ENCODE assay signal across 11 mouse cellular contexts in genomic region chr4:141311506-141311905, GRCm38 (mm10). TPM values are rescaled to one million over a fixed set of nuclear protein-coding genes. Genes with fewer than 3 reads are reported as not detected.
DNase-seq lines count a peak whose midpoint lies in the region; ATAC-seq and TF ChIP-seq lines count a peak whose summit lies in the region.
"Had no signal": no experiment of that assay in that cellular context is flagged by ENCODE, and none has a peak within 500 bp of the region (broad histone marks: within the 10 kb centered on the region; RNA-seq: fewer than 3 reads in every experiment).

No protein-coding gene starts in this region.

- H3K27me3 ChIP-seq in embryonic facial prominence, embryonic 10.5 days (replicated peaks; ENCODE audit: low read depth, poor library complexity, severe bottlenecking): peaks cover 9% of the 10 kb centered on the region
- no peaks in the 10 kb centered on the region for H3K27me3 ChIP-seq in intestine, postnatal 0 days (replicated peaks; ENCODE audit: control insufficient read depth, insufficient read depth, low read length)
- H3K27me3 ChIP-seq in midbrain, embryonic 14.5 days (ENCODE audit: control insufficient read depth, insufficient read depth, low read length): no peaks in the 10 kb centered on the region

- peaks cover 17% of the 10 kb centered on the region for H3K36me3 ChIP-seq in embryonic facial prominence, embryonic 10.5 days (replicated peaks)
- peaks cover 16% of the 10 kb centered on the region; the same call in 1 of the 2 replicates for H3K36me3 ChIP-seq in intestine, postnatal 0 days (ENCODE audit: control insufficient read depth, insufficient read depth)
- no peaks in the 10 kb centered on the region for H3K36me3 ChIP-seq in midbrain, embryonic 14.5 days (ENCODE audit: control insufficient read depth, insufficient read depth, low read length)
- H3K36me3 ChIP-seq: G1E; liver, embryonic 15.5 days had no signal

- intact Hi-C loops in left cerebral cortex, postnatal 14 days (cut with DNase I): no loop called here

- H3K4me3 ChIP-seq in embryonic facial prominence, embryonic 10.5 days: no peak overlapping the region
- H3K4me3 ChIP-seq in intestine, postnatal 0 days (ENCODE audit: low read depth, low read length): no peak overlapping the region
- no peak overlapping the region for H3K4me3 ChIP-seq in midbrain, embryonic 14.5 days (replicated peaks; ENCODE audit: low read depth, low read length)
- H3K4me3 ChIP-seq: liver, embryonic 15.5 days had no signal

- H3K4me1 ChIP-seq in embryonic facial prominence, embryonic 10.5 days: peaks cover 76% of the 10 kb centered on the region
- peaks cover 31% of the 10 kb centered on the region for H3K4me1 ChIP-seq in intestine, postnatal 0 days (replicated peaks; ENCODE audit: control insufficient read depth, insufficient read depth, low read length)
- H3K4me1 ChIP-seq in midbrain, embryonic 14.5 days (ENCODE audit: control insufficient read depth, insufficient read depth, low read length): peaks cover 42% of the 10 kb centered on the region

- peak overlapping the region; percentile 79; the same call in 1 of the 2 replicates for H3K27ac ChIP-seq in embryonic facial prominence, embryonic 10.5 days (replicated peaks)
- H3K27ac ChIP-seq in intestine, postnatal 0 days (ENCODE audit: low read depth, low read length): peak overlapping the region; percentile 91
- H3K27ac ChIP-seq in midbrain, embryonic 14.5 days (replicated peaks; ENCODE audit: low read depth, low read length): peak overlapping the region; percentile 41; the same call in 1 of the 2 replicates
- H3K27ac ChIP-seq: liver, embryonic 15.5 days had no signal

- H3K9ac ChIP-seq in intestine, postnatal 0 days (ENCODE audit: low read depth, low read length): peak overlapping the region; percentile 26; the same call in 1 of the 2 replicates
- no peak overlapping the region for H3K9ac ChIP-seq in midbrain, embryonic 14.5 days (replicated peaks; ENCODE audit: low read length)
- H3K9ac ChIP-seq: liver, embryonic 15.5 days had no signal

- no peak for TF ChIP-seq CTCF in intestine, postnatal 0 days (IDR thresholded peaks at IDR 0.05; ENCODE audit: low read depth)

- peak overlapping the region; percentile 24; the same call in 1 of the 2 replicates for H3K4me2 ChIP-seq in intestine, postnatal 0 days (replicated peaks; ENCODE audit: low read depth)
- no peak overlapping the region for H3K4me2 ChIP-seq in midbrain, embryonic 14.5 days (ENCODE audit: low read length)
- H3K4me2 ChIP-seq: liver, embryonic 15.5 days had no signal

- 44% methylated on average over 6 of the region's 6 CpGs for WGBS in embryonic facial prominence, embryonic 10.5 days
- WGBS in intestine, postnatal 0 days: 45% methylated on average over 6 of the region's 6 CpGs
- WGBS in midbrain, embryonic 14.5 days: 50% methylated on average over 6 of the region's 6 CpGs

- ATAC-seq in intestine, postnatal 0 days: no peak
- no peak for ATAC-seq in midbrain, embryonic 14.5 days (ENCODE audit: low FRiP score, low TSS enrichment)
- no peak for ATAC-seq in monocyte, adult 5-6 weeks (replicated peaks; ENCODE audit: insufficient number of reproducible peaks, low FRiP score, low TSS enrichment, poor library complexity, severe bottlenecking)

- H3K9me3 ChIP-seq in embryonic facial prominence, embryonic 10.5 days: no peaks in the 10 kb centered on the region
- H3K9me3 ChIP-seq in intestine, postnatal 0 days (ENCODE audit: control insufficient read depth): no peaks in the 10 kb centered on the region
- H3K9me3 ChIP-seq in midbrain, embryonic 14.5 days (ENCODE audit: control insufficient read depth, low read length): no peaks in the 10 kb centered on the region
- H3K9me3 ChIP-seq: G1E; liver, embryonic 15.5 days had no signal

- DNase-seq in kidney, adult 11 months: peak; percentile 38
- no peak for DNase-seq in kidney, adult 18-20 months
- no peak for DNase-seq in embryonic facial prominence, embryonic 10.5 days (ENCODE audit: low spot score)
- no peak for DNase-seq in midbrain, embryonic 14.5 days
- no peak for DNase-seq in layer of hippocampus, postnatal 10 days (ENCODE audit: low spot score in 2 of 2)
- no peak for DNase-seq in left cerebral cortex, postnatal 14 days (ENCODE audit: low spot score in 2 of 2)
- DNase-seq: cerebellum, adult 9-10 months had no signal

RNA-seq across cellular contexts. Expression of gene Epha2, which starts 10.5 kb away (rescaled TPM):
- polyA plus RNA-seq in embryonic facial prominence, embryonic 10.5 days (2016; fragmentation: Nextera tagmentation; extraction: Ambion mirVana): 2.4 and 3.0 TPM in 2 replicates
- polyA plus RNA-seq in intestine, postnatal 0 days (2015; fragmentation: Nextera tagmentation; extraction: Ambion mirVana): 5.6 and 6.6 TPM in 2 replicates
- 1.2 and 1.7 TPM in 2 replicates for polyA plus RNA-seq in midbrain, embryonic 14.5 days (2014; fragmentation: Nextera tagmentation; extraction: Ambion mirVana)
- 1 to 10 TPM; 2.5 to 2.7 TPM for total RNA-seq in layer of hippocampus, postnatal 10 days (2021)
- total RNA-seq in left cerebral cortex, postnatal 14 days (2021): 1 to 10 TPM; 2.2 to 2.7 TPM
- not detected in 3 replicates for total RNA-seq in monocyte, adult 5-6 weeks (2017)
- total RNA-seq: G1E had no signal
- polyA plus RNA-seq: G1E had no signal

RNA-seq across cellular contexts. Expression of gene Fam131c, which starts 56.5 kb away (rescaled TPM):
- 0.28 and 0.44 TPM in 2 replicates for polyA plus RNA-seq in embryonic facial prominence, embryonic 10.5 days (2016; fragmentation: Nextera tagmentation; extraction: Ambion mirVana)
- 1.4 and 2.4 TPM in 2 replicates for polyA plus RNA-seq in intestine, postnatal 0 days (2015; fragmentation: Nextera tagmentation; extraction: Ambion mirVana)
- 26.7 and 37.2 TPM in 2 replicates for polyA plus RNA-seq in midbrain, embryonic 14.5 days (2014; fragmentation: Nextera tagmentation; extraction: Ambion mirVana)
- 10 to 100 TPM; 10.2 to 10.3 TPM for total RNA-seq in layer of hippocampus, postnatal 10 days (2021)
- 1 to 10 TPM; 5.4 to 5.5 TPM for total RNA-seq in left cerebral cortex, postnatal 14 days (2021)
- total RNA-seq in monocyte, adult 5-6 weeks (2017): not detected in 3 replicates
- total RNA-seq: G1E had no signal
- polyA plus RNA-seq: G1E had no signal

Comparison
In these comparisons a context has a peak if more than half of its experiments do, and no peak if none do; other contexts are left out.
1. H3K27ac ChIP-seq: peak in every context shown above with its lines; median percentile 91 in intestine, postnatal 0 days; 79 in embryonic facial prominence, embryonic 10.5 days; 41 in midbrain, embryonic 14.5 days.